Mouse (Mus musculus) layer of hippocampus, postnatal 10 days (tissue): ENCODE measurements around the gene Ube4b. TPM values are rescaled to one million over a fixed set of nuclear protein-coding genes. Genes with fewer than 3 reads are reported as not detected.
A peak's percentile ranks its signal among the peaks of the same experiment; 100 is the strongest.
"Not testable (repeated sequence)": the region's sequence is repeated elsewhere in the genome, so short reads cannot be mapped to it uniquely, and the experiment has no call there.

ENCODE experiments used
- DNase-seq, 2 experiments: peaks; one replicate each; pipeline ENCODE4 v3.0.0; 2021; ENCODE audit warnings: low spot score in 2 of 2
- long read RNA-seq: library from polyadenylated mRNA; stranded (forward); transcript quantifications from one replicate; pipeline ENCODE4 v2.0.0, GENCODE M21; 2023
- total RNA-seq, 2 experiments: library from RNA; stranded (reverse); gene quantifications; 2 replicates each; pipeline ENCODE4 v1.2.3; 2021

Ube4b gene
- 100 to 1,000 TPM; 113 to 119 TPM for total RNA-seq
- long read RNA-seq, full-length matches to known transcripts: 7 of 22 reads
- long read RNA-seq, partial matches to known transcripts: 7 of 22 reads
- long read RNA-seq, other reads (novel, unspliced or antisense): 8 of 22 reads

- DNase-seq: peak; percentile 96 to 99
Observed at GRCm38 (mm10) chr4:149426325-149427199, at the start of gene Ube4b. Gene Ube4b, minus strand, starts transcription at chr4:149426749.

DNA sequence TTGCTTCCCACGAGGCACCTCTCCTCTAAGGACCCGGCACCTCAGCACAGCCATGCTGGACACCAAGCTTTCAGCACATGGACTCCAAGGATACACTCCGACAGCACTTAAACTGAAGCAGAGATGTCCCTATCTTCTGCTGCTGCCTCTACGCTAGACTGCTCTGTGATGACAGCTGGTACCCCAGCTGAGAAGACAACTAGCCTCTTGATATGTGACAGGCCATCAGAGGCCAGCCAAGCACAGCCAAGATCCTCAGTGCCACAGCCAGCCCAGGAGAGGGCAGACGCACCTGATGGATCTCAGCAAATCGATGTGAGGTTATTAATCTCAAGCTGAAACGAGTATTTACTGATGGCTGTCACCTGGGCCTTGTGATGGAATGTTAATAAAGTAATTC lies 48.5 kb upstream of the Ube4b start:
- DNase-seq: no peak

GRCm38 (mm10) chr4:149469557-149469956 lies 43.0 kb upstream of the Ube4b start:
- DNase-seq: no peak

- DNase-seq: no peak
Observed at GRCm38 (mm10) chr4:149463435-149463950, 36.9 kb upstream of the Ube4b start.

DNA sequence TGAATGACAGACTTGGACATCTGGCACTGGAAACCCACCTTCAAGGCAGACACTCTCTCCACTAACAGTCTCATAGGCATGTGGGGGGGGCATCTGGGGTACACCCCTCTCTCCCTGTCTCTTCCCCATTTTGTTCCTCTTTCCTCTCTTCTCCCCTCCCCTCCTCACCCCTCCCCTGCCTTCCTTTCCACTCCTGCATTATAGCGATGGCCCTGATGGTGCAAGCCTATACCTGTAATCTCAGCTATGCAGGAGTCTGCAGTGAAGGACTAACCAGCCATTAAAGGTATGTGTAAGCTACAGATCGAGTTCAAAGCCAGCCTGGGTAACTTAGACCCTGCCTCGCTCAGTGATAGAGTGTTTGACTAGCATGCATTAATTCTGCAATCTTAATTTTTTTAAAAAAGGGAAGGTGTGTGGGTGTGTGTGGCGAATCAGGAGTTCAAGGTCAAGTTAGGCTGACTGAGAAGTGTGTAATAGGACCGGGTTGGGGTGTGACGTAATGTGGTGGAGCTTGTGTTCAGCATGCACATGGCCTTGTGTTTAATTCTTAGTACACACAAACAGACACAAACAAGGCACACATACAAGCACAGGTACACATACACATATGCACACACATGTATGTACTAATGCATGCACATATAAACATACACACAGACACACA lies 35.9 kb upstream of the Ube4b start:
- DNase-seq: no peak

DNA sequence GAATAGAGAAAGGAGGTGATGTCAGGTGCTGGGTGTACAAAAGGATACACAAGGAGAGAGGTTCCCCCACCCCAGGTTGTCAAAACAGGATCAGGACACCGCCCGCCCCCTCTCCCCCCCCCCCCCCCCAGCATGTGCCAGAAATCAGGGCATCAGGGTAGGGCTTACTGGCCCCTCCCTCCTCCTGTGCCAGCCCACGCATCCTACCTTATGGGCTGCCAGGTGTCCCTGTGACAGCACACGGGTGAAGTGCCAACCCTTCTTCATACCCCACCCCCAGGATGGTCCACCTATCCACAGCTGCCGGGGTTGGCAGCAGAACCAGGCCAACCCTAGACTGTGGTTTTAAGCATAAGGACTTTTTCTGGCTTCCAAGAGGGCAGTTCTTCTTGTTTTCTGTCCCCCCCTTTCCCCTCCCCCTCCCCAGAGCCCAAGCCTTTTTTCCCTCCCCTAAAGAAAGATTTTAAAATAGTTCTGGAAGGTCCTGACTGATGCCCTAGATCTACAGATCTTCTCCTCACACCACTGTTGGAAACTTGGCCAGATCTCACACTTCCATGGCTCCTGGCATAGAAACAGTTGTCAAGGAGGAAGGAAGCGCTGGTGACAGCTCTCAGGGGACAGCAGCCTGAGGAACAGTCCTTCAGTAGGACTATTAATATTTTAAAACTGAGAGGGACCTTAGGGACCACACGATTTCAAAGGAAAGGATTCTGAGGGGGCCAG lies 35.2 kb upstream of the Ube4b start:
- DNase-seq: no peak

DNA sequence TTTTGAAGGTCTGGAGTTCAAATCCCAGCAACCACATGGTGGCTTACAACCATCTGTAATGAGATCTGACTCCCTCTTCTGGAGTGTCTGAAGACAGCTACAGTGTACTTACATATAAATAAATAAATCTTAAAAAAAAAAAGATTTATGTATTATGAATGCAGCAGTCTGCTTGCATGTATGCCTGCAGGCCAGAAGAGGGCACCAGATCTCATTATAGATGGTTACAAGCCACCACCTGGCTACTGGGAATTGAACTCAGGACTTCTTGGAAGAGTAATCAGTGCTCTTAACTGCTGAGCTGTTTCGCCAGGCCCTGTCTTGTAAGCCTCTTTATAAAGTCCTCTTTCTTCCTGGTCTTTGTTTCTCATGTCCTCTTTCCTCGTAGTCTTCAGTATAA lies 33.9 kb upstream of the Ube4b start:
- not testable (repeated sequence) for DNase-seq

GRCm38 (mm10) chr4:149459425-149459824 lies 32.9 kb upstream of the Ube4b start:
- DNase-seq: no peak

- no peak for DNase-seq
Observed at GRCm38 (mm10) chr4:149458526-149458925, 32.0 kb upstream of the Ube4b start.

DNA sequence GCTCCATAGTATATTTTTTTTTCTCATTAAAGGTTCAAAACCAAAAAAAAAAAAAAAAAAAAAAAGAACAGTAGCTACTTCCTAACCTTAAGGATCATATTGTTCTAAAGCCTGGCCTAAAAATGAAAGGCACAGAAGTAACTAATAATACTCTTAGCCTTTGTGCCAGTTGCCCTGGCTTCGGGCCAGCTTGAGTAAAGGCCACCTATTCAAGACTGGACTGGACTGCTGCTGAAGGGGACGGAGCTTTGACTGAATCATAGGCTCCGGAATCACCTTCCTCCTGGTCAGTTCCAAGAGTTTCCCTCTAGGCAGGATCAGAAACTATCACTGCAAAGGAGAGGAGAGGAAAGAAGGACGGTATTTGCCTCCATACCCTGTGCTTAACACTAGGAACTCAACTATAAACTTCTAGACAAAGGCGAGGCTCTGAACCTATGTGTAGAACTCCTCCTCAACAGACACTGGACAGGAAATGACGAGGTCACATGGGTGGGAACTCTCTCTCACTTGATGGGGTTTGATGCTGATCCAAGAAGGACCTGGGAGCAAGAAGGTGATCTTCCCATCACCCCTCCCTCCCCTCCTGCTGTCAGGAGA lies 31.4 kb upstream of the Ube4b start:
- DNase-seq: no peak

- not testable (repeated sequence) for DNase-seq
Observed at GRCm38 (mm10) chr4:149457163-149457562, 30.6 kb upstream of the Ube4b start.

- DNase-seq: no peak
Observed at GRCm38 (mm10) chr4:149454879-149455278, 28.3 kb upstream of the Ube4b start, which contains the start of gene Rbp7. Gene Rbp7, minus strand, starts transcription at chr4:149454978.

- DNase-seq: no peak
Observed at GRCm38 (mm10) chr4:149454263-149454662, 27.7 kb upstream of the Ube4b start.

GRCm38 (mm10) chr4:149453656-149454055 lies 27.1 kb upstream of the Ube4b start:
- peak; percentile 39 to 47 for DNase-seq

DNA sequence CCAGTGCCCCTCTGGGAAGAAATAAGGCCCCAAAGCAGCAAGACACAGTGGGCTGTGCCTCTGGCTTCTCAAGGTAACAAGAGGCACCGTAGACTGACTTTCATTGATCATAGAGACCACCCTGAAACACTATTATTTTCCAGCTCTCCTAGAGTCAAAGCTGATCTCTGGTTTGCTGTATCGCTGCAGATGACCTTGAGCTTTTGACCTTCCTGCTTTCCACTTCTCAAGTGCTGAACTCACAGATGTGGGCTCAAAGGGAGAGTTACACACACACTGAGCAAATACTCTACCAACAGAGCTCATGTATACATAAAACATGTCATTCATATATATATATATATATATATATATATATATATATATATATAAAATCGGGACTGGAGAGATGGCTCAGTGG lies 24.1 kb upstream of the Ube4b start:
- DNase-seq: no peak

- DNase-seq: no peak
Observed at GRCm38 (mm10) chr4:149446309-149446708, 19.8 kb upstream of the Ube4b start.

- peak; percentile 45 to 53 for DNase-seq
Observed at GRCm38 (mm10) chr4:149445868-149446267, 19.3 kb upstream of the Ube4b start.

DNA sequence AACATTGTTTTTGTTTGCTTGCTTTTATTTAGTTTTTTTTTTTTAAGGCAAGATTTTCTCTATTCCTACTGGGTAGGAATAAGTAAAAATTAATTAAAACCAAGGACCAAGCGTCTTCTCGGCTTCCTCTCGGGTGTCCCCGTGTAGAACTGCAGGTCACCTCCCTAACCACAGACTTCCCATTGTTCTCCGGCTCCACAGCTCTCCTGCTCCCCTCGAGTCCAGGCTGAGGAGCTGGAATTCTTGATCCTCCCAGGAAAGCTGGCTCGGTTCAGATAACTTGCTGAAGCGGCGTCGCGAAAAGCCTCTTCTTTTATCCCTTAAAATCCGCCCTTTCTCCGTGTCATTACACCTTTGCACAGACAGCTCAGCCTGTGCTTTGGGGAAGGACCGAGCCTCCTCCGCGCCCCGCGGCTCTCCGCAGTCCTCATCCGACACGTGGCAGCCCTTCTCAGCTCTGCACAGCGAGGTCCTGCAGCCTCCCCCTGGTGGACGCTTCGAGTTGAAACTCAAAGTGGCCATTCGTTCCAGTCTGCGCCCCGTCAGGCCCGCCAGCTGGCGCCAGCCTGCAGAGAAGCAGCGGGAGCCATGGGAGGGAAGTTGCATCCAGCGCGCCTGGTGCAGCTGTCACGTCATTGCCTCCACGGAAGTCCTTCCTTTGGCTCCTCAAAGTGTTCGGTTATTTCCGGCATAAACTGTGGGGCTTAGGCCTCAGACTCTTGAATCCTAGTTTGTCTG lies 18.6 kb upstream of the Ube4b start:
- peak; percentile 87 to 88 for DNase-seq

DNA sequence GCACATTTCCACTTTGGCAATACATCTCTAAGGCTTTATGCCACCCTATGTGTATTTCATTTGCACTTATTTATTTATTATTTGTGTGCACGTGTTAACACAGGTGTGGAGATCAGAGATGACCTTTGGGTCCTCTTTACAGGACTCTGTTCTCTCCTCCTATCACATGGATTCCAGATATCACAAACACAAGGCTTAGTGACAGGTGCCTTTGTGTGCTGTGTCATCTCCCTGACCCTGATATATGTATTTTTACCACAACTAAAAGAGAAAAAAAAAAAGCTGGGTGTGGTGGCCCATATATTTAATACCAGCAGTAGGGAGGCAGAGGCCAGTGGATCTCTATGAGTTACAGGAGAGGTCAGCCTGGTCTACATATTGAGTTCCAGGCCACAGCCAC lies 17.9 kb upstream of the Ube4b start:
- no peak for DNase-seq

DNA sequence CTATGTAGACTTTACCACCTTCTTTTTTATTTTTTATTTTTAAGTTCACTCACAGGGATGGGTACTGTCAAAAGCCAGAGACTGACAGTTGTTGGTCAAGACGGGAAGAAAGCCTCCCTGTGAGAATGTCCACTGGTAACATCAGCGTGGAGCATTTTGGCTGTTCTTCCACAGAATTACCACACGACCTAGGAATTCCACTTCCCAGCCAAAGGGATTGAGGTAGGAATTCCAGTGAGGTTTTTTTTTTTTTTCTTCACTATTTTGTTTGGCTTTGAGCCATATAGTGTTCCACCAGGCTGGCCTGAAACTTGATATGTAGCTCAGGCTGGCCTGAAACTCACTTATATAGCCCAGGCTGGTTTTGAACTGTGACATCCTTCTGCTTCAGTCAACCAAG lies 15.9 kb upstream of the Ube4b start:
- no peak for DNase-seq
